Mouse (Mus musculus): ENCODE data around the gene 1700102P08Rik.

1700102P08Rik gene

GRCm38 (mm10) chr9:108459939-108460318 is 67.3 kb downstream of the 1700102P08Rik start:
- DNase-seq (ENCODE audit: low read depth in 1 of 2, low spot score in 2 of 2), result peak in 1 of 2 experiments; percentile 14
